Mouse (Mus musculus) Muller cell, postnatal 12 days (primary cell): ENCODE measurements around the gene Erc2.
A peak's percentile ranks its signal among the peaks of the same experiment; 100 is the strongest.

Source experiments
- DNase-seq: peaks from one replicate; pipeline ENCODE4 v3.0.0-alpha.2; 2015; ENCODE audit errors: inconsistent ontology term

Gene Erc2

DNA sequence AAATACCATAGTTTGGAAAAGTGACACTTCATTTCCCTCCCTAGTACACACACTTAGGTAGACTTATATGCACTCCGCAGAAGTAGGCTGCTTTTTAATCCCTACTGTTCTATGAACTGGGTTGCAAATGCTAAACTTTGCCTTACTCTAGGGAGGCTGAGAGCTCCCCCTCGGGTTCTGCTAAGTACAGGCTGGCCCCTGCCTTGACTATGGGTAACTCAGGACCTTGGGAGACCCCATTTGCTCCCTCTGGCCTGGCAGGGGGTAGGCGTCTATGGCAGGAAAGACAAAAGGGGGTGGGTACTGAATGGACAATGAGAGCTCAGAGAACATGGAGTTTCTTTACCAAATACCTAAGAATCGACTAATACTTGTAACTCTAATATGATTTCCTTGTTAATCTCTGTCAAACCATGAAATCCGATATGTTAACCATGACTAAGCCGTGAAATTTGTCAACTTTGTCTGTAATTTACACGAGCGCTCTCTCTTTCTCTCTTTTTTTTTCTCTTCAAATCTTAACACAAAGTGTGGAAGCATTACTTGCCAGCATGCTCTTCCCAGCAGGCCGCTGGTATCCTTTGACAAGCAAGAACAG lies 754.1 kb downstream of the Erc2 start:
- DNase-seq = no peak

DNA sequence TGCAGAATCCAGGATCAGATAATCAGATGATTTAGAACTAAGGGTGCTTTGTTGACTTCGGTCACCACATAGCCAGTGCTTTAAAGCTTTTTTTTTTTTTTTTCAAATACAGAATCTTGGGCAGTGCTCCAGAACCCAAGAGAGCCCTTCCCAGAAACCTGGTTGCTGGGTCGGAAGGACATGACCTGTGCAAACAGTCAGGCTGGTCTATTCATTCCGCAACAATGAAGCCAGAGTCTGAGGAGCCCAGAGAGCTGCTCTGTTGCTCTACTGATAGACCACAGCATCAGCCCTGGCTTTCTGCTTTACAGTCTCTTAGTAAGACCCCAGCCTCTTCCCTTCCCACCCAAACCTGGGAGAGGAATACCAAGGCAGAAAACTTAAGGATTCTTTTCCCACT lies 755.3 kb downstream of the Erc2 start:
- peak; percentile 32 for DNase-seq

DNA sequence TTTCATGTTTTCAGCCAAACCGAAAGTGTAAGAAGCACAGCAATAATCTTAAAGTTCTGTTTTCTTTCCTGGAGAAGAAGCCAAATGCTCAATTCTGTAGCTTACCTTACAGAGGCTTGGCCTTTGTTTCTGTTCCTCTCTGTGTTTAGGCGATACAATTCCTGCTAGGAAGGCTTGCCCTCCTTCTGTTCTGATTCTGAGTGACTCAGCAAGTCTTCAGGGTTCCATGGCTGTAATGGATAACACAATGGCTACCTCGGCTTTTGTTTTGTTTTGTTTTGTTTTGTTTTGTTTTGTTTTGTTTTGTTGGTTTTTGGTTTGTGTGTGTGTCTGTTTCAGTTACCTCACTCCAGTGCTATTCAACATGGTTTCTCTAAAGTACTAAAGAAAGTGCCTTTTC lies 757.9 kb downstream of the Erc2 start:
- no peak for DNase-seq

DNA sequence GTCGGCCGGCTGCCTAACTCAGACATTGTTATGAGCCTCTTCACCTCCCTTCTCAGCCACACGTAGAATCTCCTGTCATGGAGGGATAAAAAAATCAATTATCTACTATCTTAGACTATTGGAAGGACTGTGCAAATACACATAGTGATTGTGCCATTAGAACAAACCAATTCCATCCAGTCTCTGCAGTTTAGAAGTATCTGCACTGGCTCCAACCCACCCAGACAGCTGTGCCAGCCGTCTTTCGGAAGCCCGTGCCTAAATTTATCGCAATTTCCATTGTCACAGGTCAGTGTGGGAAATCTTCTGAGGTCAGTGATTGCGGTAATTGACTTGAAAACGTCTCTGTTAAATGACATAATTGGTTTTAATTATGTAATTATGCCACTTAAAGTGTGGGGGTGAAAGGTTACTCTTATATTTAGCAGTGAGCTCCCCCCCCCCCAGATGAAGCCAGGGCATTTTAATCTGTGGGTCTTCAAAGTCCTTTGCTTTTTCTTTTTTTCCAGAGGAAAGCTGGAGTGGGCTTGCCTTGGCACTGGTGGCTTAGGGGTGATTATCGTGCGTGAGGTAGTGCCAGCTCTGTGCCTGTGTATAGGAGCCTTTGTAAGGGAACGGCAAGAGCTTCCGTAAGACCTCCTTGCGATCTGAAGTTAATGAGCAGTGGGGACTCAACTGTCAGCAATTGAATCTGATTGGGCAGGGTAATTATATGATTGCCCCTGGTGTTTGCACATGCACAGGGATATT lies 759.7 kb downstream of the Erc2 start:
- no peak for DNase-seq

GRCm38 (mm10) chr14:28386815-28387607 lies 764.8 kb downstream of the Erc2 start:
- no peak for DNase-seq

GRCm38 (mm10) chr14:28398915-28399314 lies 776.7 kb downstream of the Erc2 start:
- DNase-seq = no peak

DNA sequence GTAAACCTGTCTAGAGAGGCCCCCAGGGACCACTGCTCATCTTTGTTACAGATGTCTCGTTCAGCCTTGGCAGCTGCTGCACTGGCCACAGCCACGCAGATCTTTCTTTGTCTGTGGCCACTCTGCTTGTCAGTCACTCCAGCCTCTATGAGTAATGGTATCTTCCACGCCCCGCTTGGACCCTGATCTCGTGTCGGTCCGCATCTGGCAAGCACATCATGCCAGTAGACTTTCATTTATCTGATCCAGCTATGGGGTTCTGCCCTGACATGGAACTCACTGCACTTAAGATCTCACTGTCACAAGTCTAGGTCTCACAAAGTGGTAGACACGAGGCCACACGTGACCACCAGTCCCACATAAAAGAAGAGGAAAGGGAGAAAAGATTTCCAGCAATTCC lies 777.7 kb downstream of the Erc2 start:
- no peak for DNase-seq

DNA sequence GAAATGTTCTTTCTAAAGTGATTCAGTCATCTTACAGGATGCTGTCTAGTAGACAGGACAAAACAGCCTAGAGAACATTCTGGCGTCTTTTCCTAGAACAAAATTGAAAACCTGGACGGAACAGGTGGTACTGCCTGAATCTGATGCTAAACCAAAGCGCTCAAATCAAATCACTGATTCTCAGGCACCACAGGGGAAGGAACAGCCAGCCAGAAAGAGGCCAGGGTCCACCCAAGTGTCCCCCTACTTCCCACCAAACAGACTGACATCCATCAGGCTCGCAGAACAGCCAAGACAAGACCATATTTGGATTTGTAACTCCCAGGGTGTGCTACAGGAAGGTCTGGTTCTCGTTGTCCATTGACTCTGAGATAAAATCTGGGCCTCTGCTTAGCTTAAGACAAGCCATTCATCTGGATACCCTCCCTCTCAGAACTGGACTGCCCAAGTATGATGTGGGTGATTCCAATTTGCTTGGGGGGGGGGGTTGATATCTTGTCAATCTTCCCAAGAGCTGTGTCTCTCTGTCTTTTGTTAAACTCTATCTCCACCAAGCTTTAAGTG lies 783.1 kb downstream of the Erc2 start:
- no peak for DNase-seq

DNA sequence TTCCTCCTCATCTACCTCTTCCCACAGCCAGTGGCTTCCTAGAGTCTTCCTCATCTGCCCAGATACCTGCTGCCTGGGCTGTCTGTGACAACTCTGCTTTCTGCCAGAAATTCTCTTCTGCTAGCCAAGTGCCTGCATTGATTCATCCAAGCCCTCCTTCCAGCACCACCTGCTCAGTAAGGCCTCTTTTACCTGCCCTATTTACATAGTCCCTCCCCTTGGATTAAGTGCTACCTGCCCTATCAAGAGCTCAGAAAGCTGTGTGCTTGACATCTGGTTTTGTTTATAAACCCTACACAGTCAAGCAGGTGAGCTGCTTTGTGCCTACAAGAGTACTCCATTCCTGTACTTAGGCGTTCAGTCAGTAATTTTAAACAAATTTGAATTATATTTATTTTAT lies 787.2 kb downstream of the Erc2 start:
- no peak for DNase-seq

GRCm38 (mm10) chr14:28409796-28410347 lies 787.6 kb downstream of the Erc2 start:
- no peak for DNase-seq

- no peak for DNase-seq
Measured at GRCm38 (mm10) chr14:28410789-28411225, 788.6 kb downstream of the Erc2 start.

GRCm38 (mm10) chr14:28412252-28412995 lies 790.2 kb downstream of the Erc2 start:
- peak; percentile 77 for DNase-seq

DNA sequence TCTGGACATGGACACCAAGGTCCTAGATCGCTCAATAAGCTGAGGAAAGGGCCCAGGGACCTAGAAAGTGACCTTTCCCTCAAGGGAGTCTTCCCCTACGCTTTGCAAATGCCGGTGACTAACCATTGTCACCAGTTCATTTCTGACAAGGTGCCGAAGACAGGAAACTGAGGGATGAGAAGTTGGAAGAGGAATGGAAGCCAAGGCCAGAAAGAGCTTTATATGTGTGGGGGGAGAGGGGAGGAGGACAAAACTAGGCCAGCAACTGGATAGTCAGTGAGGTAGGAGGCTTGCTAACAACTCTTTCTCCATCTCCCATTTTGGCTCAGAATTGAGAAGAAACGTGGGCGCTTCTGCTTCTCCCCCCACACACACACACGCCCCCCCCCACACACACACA lies 791.3 kb downstream of the Erc2 start:
- no peak for DNase-seq

DNA sequence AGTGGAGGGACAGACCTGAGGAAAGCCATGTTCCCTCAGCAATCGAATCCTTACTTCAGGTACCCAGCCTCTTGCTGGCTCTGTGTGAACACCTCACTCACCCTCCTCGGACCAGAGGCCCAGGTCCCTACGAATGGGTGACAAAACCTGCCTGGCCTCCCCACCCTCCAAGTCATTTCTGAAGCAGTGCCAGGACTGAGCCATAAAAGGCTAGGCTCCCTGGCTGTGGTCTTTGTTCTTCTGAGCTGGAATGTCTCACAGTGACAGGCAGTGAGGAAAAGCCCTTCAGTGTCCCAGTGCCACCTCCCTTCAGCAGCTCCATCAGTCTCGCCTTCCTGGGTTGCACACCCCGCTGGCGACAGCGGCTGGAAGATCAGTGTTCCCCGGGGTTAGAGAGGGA lies 794.8 kb downstream of the Erc2 start:
- DNase-seq = peak; percentile 86

GRCm38 (mm10) chr14:28418497-28418896 lies 796.3 kb downstream of the Erc2 start:
- no peak for DNase-seq

GRCm38 (mm10) chr14:28419188-28419587 lies 797.0 kb downstream of the Erc2 start:
- DNase-seq = no peak

DNA sequence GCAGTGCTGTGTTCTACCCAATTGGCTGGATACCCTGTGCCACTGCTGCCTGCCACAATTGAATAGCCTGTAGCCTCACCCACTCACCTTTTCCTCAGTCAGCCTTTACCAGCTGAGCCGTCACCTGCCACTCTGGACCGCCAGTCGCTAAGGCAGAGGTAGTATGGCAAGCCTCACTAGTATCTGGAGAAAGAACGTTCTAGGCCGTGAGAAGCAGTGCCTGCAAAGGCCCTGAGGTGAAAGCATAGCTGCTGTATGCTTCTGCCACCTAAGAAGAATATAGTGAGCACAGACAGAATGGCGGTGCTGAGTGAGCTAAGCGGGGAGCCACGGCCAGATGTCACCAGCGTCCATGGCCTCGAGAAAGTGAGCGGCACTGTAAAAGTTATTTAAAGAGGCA lies 798.4 kb downstream of the Erc2 start:
- DNase-seq = no peak

- DNase-seq = no peak
Measured at GRCm38 (mm10) chr14:28426610-28427009, 804.4 kb downstream of the Erc2 start.

GRCm38 (mm10) chr14:28431703-28432309 lies 809.6 kb downstream of the Erc2 start:
- DNase-seq = no peak

- DNase-seq = no peak
Measured at GRCm38 (mm10) chr14:28434996-28435395, 812.8 kb downstream of the Erc2 start.

GRCm38 (mm10) chr14:28439171-28439570 lies 816.9 kb downstream of the Erc2 start:
- DNase-seq = no peak
